Mouse (Mus musculus): Measurements from ENCODE around the gene 1700001O22Rik.

Gene 1700001O22Rik

GRCm38 (mm10) chr2:30778235-30778634 is 25.2 kb downstream of the 1700001O22Rik start:
- H3K36me3 ChIP-seq (ENCODE audit: insufficient read depth, low read length): no peaks in the 10 kb centered on the region
- TF ChIP-seq POU5F1 (IDR thresholded peaks at IDR 0.05; ENCODE audit: borderline replicate concordance, low read length) (no peak), NANOG (IDR thresholded peaks at IDR 0.05; ENCODE audit: borderline replicate concordance, low read length) (no peak), CTCF (conservative IDR thresholded peaks at IDR 0.05; ENCODE audit: low read length) (no peak)

GRCm38 (mm10) chr2:30777266-30777665 is 26.2 kb downstream of the 1700001O22Rik start:
- Histone ChIP-seq H3K9me3 (ENCODE audit: low read length) (no peaks in the 10 kb centered on the region), H3K4me3 (replicated peaks; ENCODE audit: low read length) (no peak overlapping the region), H3K4me1 (replicated peaks; ENCODE audit: low read depth, low read length) (peaks cover 93% of the 10 kb centered on the region), H3K27me3 (ENCODE audit: insufficient read depth, low read length) (peaks cover 56% of the 10 kb centered on the region), H3K36me3 (ENCODE audit: insufficient read depth, low read length) (no peaks in the 10 kb centered on the region)
- TF ChIP-seq NANOG (IDR thresholded peaks at IDR 0.05; ENCODE audit: borderline replicate concordance, low read length) (no peak), POU5F1 (IDR thresholded peaks at IDR 0.05; ENCODE audit: borderline replicate concordance, low read length) (no peak), CTCF (conservative IDR thresholded peaks at IDR 0.05; ENCODE audit: low read length) (no peak)

More at GRCm38 (mm10) chr2:30778235-30778634, 25.2 kb downstream of the 1700001O22Rik start:
- Histone ChIP-seq H3K4me3 (replicated peaks; ENCODE audit: low read length) (peak overlapping the region; percentile 18), H3K9me3 (ENCODE audit: low read length) (no peaks in the 10 kb centered on the region), H3K27me3 (ENCODE audit: insufficient read depth, low read length) (peaks cover 48% of the 10 kb centered on the region), H3K4me1 (replicated peaks; ENCODE audit: low read depth, low read length) (peaks cover 93% of the 10 kb centered on the region)

DNA sequence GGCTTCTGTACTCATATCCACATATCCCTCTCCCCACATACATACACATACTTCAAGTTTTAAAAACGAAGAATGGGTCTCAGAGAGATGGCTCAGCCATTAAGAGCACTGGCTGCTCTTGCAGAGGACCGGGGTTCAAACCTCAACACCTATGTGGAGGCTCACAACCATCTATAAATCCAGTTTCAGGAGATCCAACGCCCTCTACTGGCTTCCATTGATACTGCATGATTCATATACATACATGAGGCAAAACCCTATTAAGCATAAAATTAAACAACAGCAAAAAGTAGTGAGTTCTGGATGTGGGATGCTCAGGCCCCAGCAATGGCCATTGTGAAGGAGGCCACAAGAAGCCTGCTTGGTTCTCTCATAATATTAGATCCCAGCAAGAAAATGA is 27.5 kb downstream of the 1700001O22Rik start:
- Histone ChIP-seq H3K4me3 (replicated peaks; ENCODE audit: low read length) (no peak overlapping the region), H3K27me3 (ENCODE audit: insufficient read depth, low read length) (peaks cover 66% of the 10 kb centered on the region), H3K36me3 (ENCODE audit: insufficient read depth, low read length) (no peaks in the 10 kb centered on the region), H3K4me1 (replicated peaks; ENCODE audit: low read depth, low read length) (peaks cover 93% of the 10 kb centered on the region), H3K9me3 (ENCODE audit: low read length) (no peaks in the 10 kb centered on the region)
- no peak for TF ChIP-seq POU5F1 (IDR thresholded peaks at IDR 0.05; ENCODE audit: borderline replicate concordance, low read length)
- TF ChIP-seq CTCF (conservative IDR thresholded peaks at IDR 0.05; ENCODE audit: low read length): peak; percentile 71

DNA sequence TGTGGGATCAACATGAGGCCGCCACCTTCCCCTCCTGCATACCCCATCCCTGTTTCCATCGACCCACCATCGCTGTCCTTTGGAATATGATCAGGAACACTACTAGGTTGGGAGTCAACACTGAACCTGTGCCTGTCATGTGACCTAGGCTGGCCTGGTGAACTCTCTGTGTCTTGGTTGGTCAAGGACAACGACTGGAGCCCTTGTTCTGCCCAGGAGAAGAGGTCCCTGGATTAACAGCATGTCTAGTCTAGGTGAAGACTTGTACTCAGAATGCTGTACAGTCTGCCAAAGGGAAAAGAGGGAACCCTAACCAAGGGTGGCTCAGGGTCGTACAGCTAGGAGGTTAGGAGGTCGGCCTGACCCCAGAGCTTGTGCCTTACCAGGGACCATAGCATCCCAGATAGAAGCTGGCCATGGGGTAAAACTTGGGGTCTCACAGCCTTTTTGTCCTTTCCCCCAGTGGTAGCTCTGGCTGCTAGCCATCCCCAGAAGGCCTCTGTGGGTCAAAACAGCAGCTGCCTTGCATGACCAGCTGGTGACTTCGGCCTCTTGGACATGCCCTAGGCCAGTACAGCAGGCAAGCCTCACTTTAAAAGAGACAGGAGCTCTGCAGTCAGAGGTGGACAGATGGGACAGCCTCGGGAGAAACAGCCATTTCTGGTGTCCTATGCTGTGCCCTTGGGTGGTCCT is 30.0 kb downstream of the 1700001O22Rik start:
- H3K4me3 ChIP-seq (replicated peaks; ENCODE audit: low read length): no peak overlapping the region
- H3K4me1 ChIP-seq (replicated peaks; ENCODE audit: low read depth, low read length): peaks cover 85% of the 10 kb centered on the region
- no peaks in the 10 kb centered on the region for H3K9me3 ChIP-seq (ENCODE audit: low read length)
- TF ChIP-seq CTCF (conservative IDR thresholded peaks at IDR 0.05; ENCODE audit: low read length): no peak
- TF ChIP-seq POU5F1 (IDR thresholded peaks at IDR 0.05; ENCODE audit: borderline replicate concordance, low read length): no peak
- TF ChIP-seq NANOG (IDR thresholded peaks at IDR 0.05; ENCODE audit: borderline replicate concordance, low read length): no peak
- peaks cover 88% of the 10 kb centered on the region for H3K27me3 ChIP-seq (ENCODE audit: insufficient read depth, low read length)
- no peaks in the 10 kb centered on the region for H3K36me3 ChIP-seq (ENCODE audit: insufficient read depth, low read length)

- peaks cover 85% of the 10 kb centered on the region for H3K4me1 ChIP-seq (replicated peaks; ENCODE audit: low read depth, low read length)
- peaks cover 87% of the 10 kb centered on the region for H3K27me3 ChIP-seq (ENCODE audit: insufficient read depth, low read length)
- no peak for TF ChIP-seq POU5F1 (IDR thresholded peaks at IDR 0.05; ENCODE audit: borderline replicate concordance, low read length)
- no peak for TF ChIP-seq NANOG (IDR thresholded peaks at IDR 0.05; ENCODE audit: borderline replicate concordance, low read length)
- TF ChIP-seq CTCF (conservative IDR thresholded peaks at IDR 0.05; ENCODE audit: low read length): no peak
- no peaks in the 10 kb centered on the region for H3K9me3 ChIP-seq (ENCODE audit: low read length)
- no peaks in the 10 kb centered on the region for H3K36me3 ChIP-seq (ENCODE audit: insufficient read depth, low read length)
- no peak overlapping the region for H3K4me3 ChIP-seq (replicated peaks; ENCODE audit: low read length)
Observed at GRCm38 (mm10) chr2:30772581-30773312, 30.7 kb downstream of the 1700001O22Rik start.

DNA sequence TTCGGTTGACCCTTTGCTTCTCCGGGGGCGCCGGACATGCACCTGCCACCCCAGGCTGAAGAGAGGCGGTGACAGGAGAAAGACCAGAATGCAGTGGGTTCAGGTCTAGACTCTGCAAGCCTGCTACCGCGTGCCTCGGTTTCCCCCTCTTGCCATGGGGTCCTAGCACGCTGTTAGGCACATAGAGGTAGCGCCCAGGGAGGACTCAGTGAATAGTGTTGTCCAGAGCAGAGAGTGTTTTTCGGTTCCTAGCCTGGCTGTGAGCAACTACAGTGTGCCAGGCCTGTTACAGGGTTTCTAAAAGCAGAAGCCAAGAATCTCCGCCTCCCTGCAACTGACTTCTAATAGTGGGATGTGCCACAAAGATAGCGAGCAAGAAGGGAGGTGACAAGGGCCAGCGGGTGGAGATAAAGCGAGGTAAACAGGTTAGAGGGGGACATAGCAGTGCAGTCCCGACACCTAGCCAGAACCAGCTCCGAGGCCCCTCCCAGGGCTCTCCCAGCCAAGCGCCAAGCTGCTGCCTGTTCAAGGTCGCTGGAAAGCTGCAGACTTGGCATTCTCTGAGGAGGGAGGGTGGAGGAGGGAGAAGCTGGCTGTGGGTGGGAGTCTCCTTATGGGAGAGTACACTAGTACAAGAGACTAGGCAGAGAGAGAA is 31.5 kb downstream of the 1700001O22Rik start:
- Histone ChIP-seq H3K27me3 (ENCODE audit: insufficient read depth, low read length) (peaks cover 83% of the 10 kb centered on the region), H3K36me3 (ENCODE audit: insufficient read depth, low read length) (no peaks in the 10 kb centered on the region), H3K9me3 (ENCODE audit: low read length) (no peaks in the 10 kb centered on the region), H3K4me3 (replicated peaks; ENCODE audit: low read length) (peak overlapping the region; percentile 77), H3K4me1 (replicated peaks; ENCODE audit: low read depth, low read length) (peaks cover 82% of the 10 kb centered on the region)
- TF ChIP-seq POU5F1 (IDR thresholded peaks at IDR 0.05; ENCODE audit: borderline replicate concordance, low read length) (no peak), NANOG (IDR thresholded peaks at IDR 0.05; ENCODE audit: borderline replicate concordance, low read length) (no peak), CTCF (conservative IDR thresholded peaks at IDR 0.05; ENCODE audit: low read length) (no peak)

DNA sequence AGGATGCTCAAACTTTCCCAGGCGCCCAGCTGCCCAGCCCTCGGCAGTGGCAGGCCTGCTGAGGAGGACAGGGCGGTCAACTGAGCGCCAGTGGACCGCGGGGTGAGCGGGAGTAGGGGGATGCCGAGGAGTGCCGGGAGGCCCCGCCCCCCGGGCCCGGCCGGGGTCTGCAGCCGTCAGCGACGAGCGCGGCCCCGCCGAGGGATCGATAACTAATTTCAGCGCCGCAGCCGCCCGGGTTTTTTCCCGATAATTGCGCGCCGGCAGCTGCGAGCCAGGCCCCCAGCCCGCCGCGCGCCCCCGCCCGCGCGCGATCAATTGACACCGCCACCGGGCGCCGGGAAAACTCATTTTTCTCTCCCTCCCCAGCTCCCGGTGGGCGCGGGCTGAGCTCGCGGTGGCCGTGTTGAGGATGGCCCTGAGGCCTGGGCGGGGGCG is 32.1 kb downstream of the 1700001O22Rik start:
- peaks cover 83% of the 10 kb centered on the region for H3K27me3 ChIP-seq (ENCODE audit: insufficient read depth, low read length)
- TF ChIP-seq CTCF (conservative IDR thresholded peaks at IDR 0.05; ENCODE audit: low read length): no peak
- no peak for TF ChIP-seq NANOG (IDR thresholded peaks at IDR 0.05; ENCODE audit: borderline replicate concordance, low read length)
- TF ChIP-seq POU5F1 (IDR thresholded peaks at IDR 0.05; ENCODE audit: borderline replicate concordance, low read length): no peak
- peaks cover 77% of the 10 kb centered on the region for H3K4me1 ChIP-seq (replicated peaks; ENCODE audit: low read depth, low read length)
- peak overlapping the region; percentile 77 for H3K4me3 ChIP-seq (replicated peaks; ENCODE audit: low read length)
- no peaks in the 10 kb centered on the region for H3K36me3 ChIP-seq (ENCODE audit: insufficient read depth, low read length)
- no peaks in the 10 kb centered on the region for H3K9me3 ChIP-seq (ENCODE audit: low read length)

GRCm38 (mm10) chr2:30769187-30769586 is 34.3 kb downstream of the 1700001O22Rik start:
- no peak for TF ChIP-seq CTCF (conservative IDR thresholded peaks at IDR 0.05; ENCODE audit: low read length)
- TF ChIP-seq NANOG (IDR thresholded peaks at IDR 0.05; ENCODE audit: borderline replicate concordance, low read length): no peak
- no peak for TF ChIP-seq POU5F1 (IDR thresholded peaks at IDR 0.05; ENCODE audit: borderline replicate concordance, low read length)
- Histone ChIP-seq H3K4me3 (replicated peaks; ENCODE audit: low read length) (no peak overlapping the region), H3K36me3 (ENCODE audit: insufficient read depth, low read length) (no peaks in the 10 kb centered on the region), H3K27me3 (ENCODE audit: insufficient read depth, low read length) (peaks cover 67% of the 10 kb centered on the region), H3K4me1 (replicated peaks; ENCODE audit: low read depth, low read length) (peaks cover 55% of the 10 kb centered on the region), H3K9me3 (ENCODE audit: low read length) (no peaks in the 10 kb centered on the region)

Data from E14TG2a.4 (cell line).